Mouse (Mus musculus) hindbrain, embryonic 15.5 days (tissue): Measurements from ENCODE around the gene Limch1. TPM values are rescaled to one million over a fixed set of nuclear protein-coding genes. Genes with fewer than 3 reads are reported as not detected.

Source experiments
- ATAC-seq: fragments of 200-750 bp; cut with Nextera tagmentation; 2 replicates; pipeline ENCODE4 v1.8.0; 2017; ENCODE audit warnings: low read depth, moderate number of reproducible peaks, moderate TSS enrichment; ENCODE audit not compliant: low FRiP score
- H3K27ac ChIP-seq: fragments of 300-500 bp; sonication (generic); replicated peaks from 2 replicates; pipeline ENCODE4 v1.5.1; 2015; ENCODE audit warnings: mild to moderate bottlenecking, inconsistent platforms
- H3K27me3 ChIP-seq: fragments of 300-500 bp; sonication (generic); 2 replicates; pipeline ENCODE4 v1.6.1; 2015; ENCODE audit warnings: control low read depth, inconsistent platforms
- H3K36me3 ChIP-seq: fragments of 300-500 bp; sonication (generic); 2 replicates; pipeline ENCODE4 v1.6.1; 2015; ENCODE audit warnings: control low read depth, inconsistent platforms
- H3K4me1 ChIP-seq: fragments of 300-500 bp; sonication (generic); replicated peaks from 2 replicates; pipeline ENCODE4 v1.6.1; 2015; ENCODE audit warnings: control low read depth, inconsistent platforms
- H3K4me2 ChIP-seq: fragments of 300-500 bp; sonication (generic); 2 replicates; pipeline ENCODE4 v1.6.1; 2015; ENCODE audit warnings: moderate library complexity, mild to moderate bottlenecking, inconsistent platforms
- H3K4me3 ChIP-seq: fragments of 300-500 bp; sonication (generic); 2 replicates; pipeline ENCODE4 v1.5.1; 2015; ENCODE audit warnings: mild to moderate bottlenecking, inconsistent platforms
- H3K9ac ChIP-seq: fragments of 300-500 bp; sonication (generic); 2 replicates; pipeline ENCODE4 v1.6.1; 2015; ENCODE audit warnings: inconsistent platforms
- H3K9me3 ChIP-seq: fragments of 300-500 bp; sonication (generic); 2 replicates; pipeline ENCODE4 v1.6.1; 2016; ENCODE audit warnings: control low read depth, inconsistent platforms
- WGBS: fragments of 180-500 bp; shearing (Covaris S2); methylation state at CpG from one replicate; pipeline ENCODE4 v1.1.7; 2015; 5-methylcytosine and 5-hydroxymethylcytosine counted together
- polyA plus RNA-seq: library from polyadenylated mRNA; unstranded; fragments of >200 nt; fragmentation: Nextera tagmentation; extraction: Ambion mirVana; gene quantifications from 2 replicates; pipeline ENCODE4 v1.2.1, GENCODE M21; 2015

Gene Limch1
- polyA plus RNA-seq, 1 experiment from 2014 or later = 49.3 TPM

GRCm38 (mm10) chr5:66748448-66749115, 3.0 kb downstream of the Limch1 start:
- no peak for ATAC-seq
- 39% methylated on average over 5 of the region's 5 CpGs for WGBS
- no peak overlapping the region for H3K9ac ChIP-seq
- no peaks in the 10 kb centered on the region for H3K27me3 ChIP-seq
- peaks cover 36% of the 10 kb centered on the region for H3K4me1 ChIP-seq
- H3K4me2 ChIP-seq = peak overlapping the region; percentile 86
- peak overlapping the region; percentile 42 for H3K27ac ChIP-seq
- H3K9me3 ChIP-seq = no peaks in the 10 kb centered on the region
- peak overlapping the region; percentile 25; the same call in 1 of the 2 replicates for H3K4me3 ChIP-seq
- H3K36me3 ChIP-seq = no peaks in the 10 kb centered on the region

GRCm38 (mm10) chr5:66750641-66751040, 5.0 kb downstream of the Limch1 start:
- H3K9ac ChIP-seq = no peak overlapping the region
- H3K36me3 ChIP-seq = no peaks in the 10 kb centered on the region
- H3K4me2 ChIP-seq = no peak overlapping the region
- H3K9me3 ChIP-seq = no peaks in the 10 kb centered on the region
- H3K27me3 ChIP-seq = no peaks in the 10 kb centered on the region
- H3K4me1 ChIP-seq = peaks cover 38% of the 10 kb centered on the region
- no peak for ATAC-seq
- peak overlapping the region; percentile 31; the same call in 1 of the 2 replicates for H3K27ac ChIP-seq
- 57% methylated on average over 7 of the region's 7 CpGs for WGBS
- no peak overlapping the region for H3K4me3 ChIP-seq

GRCm38 (mm10) chr5:66751332-66751980, 5.8 kb downstream of the Limch1 start:
- H3K4me1 ChIP-seq = peaks cover 43% of the 10 kb centered on the region
- H3K36me3 ChIP-seq = no peaks in the 10 kb centered on the region
- peak; percentile 68 for ATAC-seq
- no peak overlapping the region for H3K9ac ChIP-seq
- no peaks in the 10 kb centered on the region for H3K27me3 ChIP-seq
- peak overlapping the region; percentile 31 for H3K27ac ChIP-seq
- H3K4me3 ChIP-seq = no peak overlapping the region
- 33% methylated on average over 3 of the region's 3 CpGs for WGBS
- no peak overlapping the region for H3K4me2 ChIP-seq
- no peaks in the 10 kb centered on the region for H3K9me3 ChIP-seq

- WGBS = 88% methylated on average over 9 of the region's 9 CpGs
- no peaks in the 10 kb centered on the region for H3K27me3 ChIP-seq
- no peaks in the 10 kb centered on the region for H3K36me3 ChIP-seq
- H3K4me1 ChIP-seq = peaks cover 40% of the 10 kb centered on the region
- no peak overlapping the region for H3K4me3 ChIP-seq
- no peak overlapping the region for H3K9ac ChIP-seq
- ATAC-seq = no peak
- no peaks in the 10 kb centered on the region for H3K9me3 ChIP-seq
- H3K4me2 ChIP-seq = no peak overlapping the region
- no peak overlapping the region for H3K27ac ChIP-seq
These were observed 8.0 kb downstream of the Limch1 start for GRCm38 (mm10) chr5:66753620-66754019.

GRCm38 (mm10) chr5:66756821-66757705, 11.4 kb downstream of the Limch1 start:
- Histone ChIP-seq H3K9ac (no peak overlapping the region), H3K27ac (peak overlapping the region; percentile 55)

GRCm38 (mm10) chr5:66757706-66758237, 12.1 kb downstream of the Limch1 start:
- no peaks in the 10 kb centered on the region for H3K27me3 ChIP-seq
- H3K9ac ChIP-seq = no peak overlapping the region
- 43% methylated on average over 2 of the region's 2 CpGs for WGBS
- H3K27ac ChIP-seq = peak overlapping the region; percentile 39; the same call in 1 of the 2 replicates
- no peak overlapping the region for H3K4me3 ChIP-seq
- no peaks in the 10 kb centered on the region for H3K36me3 ChIP-seq
- no peaks in the 10 kb centered on the region for H3K9me3 ChIP-seq
- ATAC-seq = peak; percentile 55; the same call in 1 of the 2 replicates
- H3K4me1 ChIP-seq = peaks cover 26% of the 10 kb centered on the region
- H3K4me2 ChIP-seq = no peak overlapping the region

More at GRCm38 (mm10) chr5:66756821-66757705, 11.4 kb downstream of the Limch1 start:
- Histone ChIP-seq H3K9me3 (no peaks in the 10 kb centered on the region), H3K36me3 (no peaks in the 10 kb centered on the region), H3K4me3 (no peak overlapping the region), H3K27me3 (no peaks in the 10 kb centered on the region), H3K4me1 (peaks cover 26% of the 10 kb centered on the region), H3K4me2 (no peak overlapping the region)
- 61% methylated on average over 10 of the region's 10 CpGs for WGBS
- ATAC-seq = peak; percentile 90

- Histone ChIP-seq H3K27me3 (no peaks in the 10 kb centered on the region), H3K9ac (no peak overlapping the region), H3K36me3 (no peaks in the 10 kb centered on the region), H3K4me3 (no peak overlapping the region), H3K27ac (no peak overlapping the region), H3K9me3 (no peaks in the 10 kb centered on the region), H3K4me2 (no peak overlapping the region), H3K4me1 (peaks cover 26% of the 10 kb centered on the region)
- ATAC-seq = no peak
- 78% methylated on average over 2 of the region's 2 CpGs for WGBS
These were observed 13.7 kb downstream of the Limch1 start for GRCm38 (mm10) chr5:66759354-66759753.

GRCm38 (mm10) chr5:66760747-66761146, 15.1 kb downstream of the Limch1 start:
- no peak for ATAC-seq
- Histone ChIP-seq H3K4me1 (peaks cover 23% of the 10 kb centered on the region), H3K4me2 (no peak overlapping the region), H3K36me3 (no peaks in the 10 kb centered on the region), H3K9ac (no peak overlapping the region), H3K4me3 (no peak overlapping the region), H3K27me3 (no peaks in the 10 kb centered on the region), H3K27ac (no peak overlapping the region), H3K9me3 (no peaks in the 10 kb centered on the region)
- 91% methylated on average over 10 of the region's 10 CpGs for WGBS

GRCm38 (mm10) chr5:66762006-66762405, 16.4 kb downstream of the Limch1 start:
- no peak overlapping the region for H3K4me2 ChIP-seq
- H3K9me3 ChIP-seq = no peaks in the 10 kb centered on the region
- ATAC-seq = no peak
- WGBS = 72% methylated on average over 2 of the region's 2 CpGs
- H3K9ac ChIP-seq = no peak overlapping the region
- H3K27me3 ChIP-seq = no peaks in the 10 kb centered on the region
- H3K27ac ChIP-seq = no peak overlapping the region
- H3K36me3 ChIP-seq = no peaks in the 10 kb centered on the region
- peaks cover 13% of the 10 kb centered on the region for H3K4me1 ChIP-seq
- H3K4me3 ChIP-seq = no peak overlapping the region

GRCm38 (mm10) chr5:66764129-66764528, 18.5 kb downstream of the Limch1 start:
- H3K9ac ChIP-seq = no peak overlapping the region
- no peaks in the 10 kb centered on the region for H3K36me3 ChIP-seq
- no peak overlapping the region for H3K4me3 ChIP-seq
- 71% methylated on average over 6 of the region's 6 CpGs for WGBS
- H3K4me1 ChIP-seq = peaks cover 4% of the 10 kb centered on the region; the same call in 1 of the 2 replicates
- no peak overlapping the region for H3K27ac ChIP-seq
- ATAC-seq = no peak
- H3K4me2 ChIP-seq = no peak overlapping the region
- no peaks in the 10 kb centered on the region for H3K9me3 ChIP-seq
- no peaks in the 10 kb centered on the region for H3K27me3 ChIP-seq

GRCm38 (mm10) chr5:66765911-66766310, 20.3 kb downstream of the Limch1 start:
- H3K36me3 ChIP-seq = no peaks in the 10 kb centered on the region
- no peak overlapping the region for H3K9ac ChIP-seq
- H3K4me3 ChIP-seq = no peak overlapping the region
- H3K27ac ChIP-seq = no peak overlapping the region
- H3K4me2 ChIP-seq = no peak overlapping the region
- WGBS = 86% methylated on average over 2 of the region's 2 CpGs
- no peaks in the 10 kb centered on the region for H3K27me3 ChIP-seq
- no peak for ATAC-seq
- H3K4me1 ChIP-seq = peaks cover 7% of the 10 kb centered on the region; the same call in 1 of the 2 replicates
- no peaks in the 10 kb centered on the region for H3K9me3 ChIP-seq
